Mouse (Mus musculus): ENCODE measurements at regions not wholly inside any gene's neighbourhood (a gene's known extent, or its start where the extent isn't known, plus 50 kb on each side); places are given as distances from the start of the nearest gene placed in this dataset.

DNA sequence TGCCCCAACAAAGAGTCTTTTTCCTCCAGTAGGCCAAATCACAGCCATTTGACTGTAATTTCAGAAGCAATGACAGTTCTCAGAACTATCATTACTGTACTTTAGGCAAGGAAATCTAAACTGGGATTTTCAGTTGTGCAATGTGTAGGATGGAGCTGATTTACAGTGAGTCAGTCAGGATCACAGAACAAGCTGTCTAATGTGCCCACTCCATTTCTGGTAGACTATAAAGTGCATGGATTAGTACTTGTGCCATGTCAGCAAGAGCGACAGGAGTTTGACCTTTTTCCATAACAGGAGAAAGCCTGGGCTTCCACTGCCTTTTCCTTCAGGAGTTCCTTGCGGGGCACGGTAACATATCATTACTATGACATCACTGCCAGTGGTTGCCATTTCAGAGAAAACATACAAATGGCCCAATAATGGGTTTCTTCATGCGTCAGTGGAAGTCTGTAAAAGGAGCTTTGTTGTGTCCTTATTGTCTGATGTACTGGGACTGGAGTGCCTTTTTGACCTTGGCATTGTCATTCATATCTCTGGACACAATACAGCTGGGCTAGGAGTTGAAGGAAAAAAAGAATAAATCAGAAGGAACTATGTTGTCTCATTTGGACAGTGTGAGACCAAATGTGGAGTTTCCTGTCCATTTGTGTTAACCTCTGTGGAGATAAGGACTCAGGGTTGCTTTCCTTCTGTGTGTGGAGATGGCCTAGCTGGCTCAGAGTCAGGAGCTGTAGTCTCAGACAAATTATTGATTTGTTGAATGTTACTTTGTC, 271.5 kb upstream of the BC052040 start:
- no peak for DNase-seq (ENCODE audit: low read depth, low spot score)

DNA sequence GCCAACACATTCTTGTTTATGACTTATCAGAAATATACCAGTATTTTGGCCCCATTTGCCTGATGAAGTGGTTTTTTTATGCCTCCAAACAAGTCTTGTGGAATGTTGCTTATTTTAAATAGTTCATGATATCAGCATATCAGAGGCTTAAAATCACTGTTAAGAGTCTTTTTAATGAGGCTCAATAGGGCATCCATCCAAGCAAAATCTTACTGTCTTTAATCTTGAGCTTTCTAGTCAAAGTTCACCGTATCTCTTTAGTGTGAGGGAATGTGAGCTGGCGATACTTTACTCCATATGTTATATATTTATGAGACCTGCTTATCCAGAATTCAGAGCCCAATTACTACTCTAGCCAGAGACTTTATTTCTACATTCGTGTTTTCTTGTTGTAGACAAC, 263.0 kb upstream of the BC052040 start:
- no peak for DNase-seq (ENCODE audit: low read depth, low spot score)

DNA sequence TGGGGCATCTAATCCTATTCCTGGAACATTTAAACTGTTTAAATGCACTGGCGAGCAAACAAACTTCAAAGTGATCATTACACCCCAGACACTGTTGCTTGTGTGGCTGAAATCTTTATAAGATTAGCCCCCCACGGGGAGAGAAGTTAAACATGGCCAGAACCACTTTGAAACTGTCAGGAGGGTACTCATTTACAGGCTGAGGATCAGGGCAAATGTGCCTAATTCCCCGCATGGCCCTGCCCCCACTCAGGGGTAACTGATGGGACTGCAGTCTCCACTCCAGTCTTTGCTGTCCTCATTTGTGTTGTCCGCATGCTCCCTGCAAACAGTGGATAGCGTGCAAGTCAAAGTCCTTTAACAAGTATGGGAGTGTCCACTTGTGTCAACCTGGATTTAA, 258.9 kb upstream of the BC052040 start:
- DNase-seq (ENCODE audit: low read depth, low spot score): no peak

DNA sequence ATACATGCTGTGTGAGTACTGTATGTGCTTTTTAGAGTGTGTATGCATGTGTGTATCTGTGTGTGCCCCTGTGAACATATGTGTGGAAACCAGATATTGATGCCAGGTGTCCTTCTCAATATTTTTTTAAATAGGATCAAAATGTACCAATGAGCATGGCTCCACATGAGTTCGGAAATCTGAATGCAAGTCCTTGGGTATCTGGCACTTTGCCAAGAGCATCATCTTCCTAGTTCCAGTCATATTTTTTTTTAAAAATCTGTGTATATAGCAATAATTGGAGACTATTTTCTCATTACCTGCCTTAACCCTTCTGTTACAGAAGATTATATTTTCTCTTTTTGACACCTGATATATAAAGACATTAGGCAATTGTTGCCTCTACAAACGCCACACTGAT, 255.0 kb upstream of the BC052040 start:
- no peak for DNase-seq (ENCODE audit: low read depth, low spot score)

DNA sequence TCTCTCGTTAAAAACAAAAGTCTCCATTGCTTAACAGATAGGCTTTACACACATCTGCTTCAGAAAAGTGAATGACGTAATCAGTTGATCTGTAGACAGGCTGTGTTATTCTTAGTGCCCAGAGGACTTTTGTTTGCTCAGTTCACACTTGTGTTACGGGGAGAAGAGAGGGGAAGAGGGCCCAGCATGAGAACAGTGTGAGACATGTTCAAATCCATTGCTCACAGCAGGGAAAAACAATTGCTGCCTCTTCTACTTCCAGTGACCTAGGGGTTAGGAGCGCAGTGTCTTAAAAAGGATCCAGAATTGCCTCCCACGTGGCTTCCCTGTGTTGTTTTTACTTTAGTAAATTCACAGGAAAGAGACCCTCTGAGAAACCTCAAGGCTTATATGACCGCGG, 243.3 kb upstream of the BC052040 start:
- no peak for DNase-seq (ENCODE audit: low read depth, low spot score)

GRCm38 (mm10) chr2:115339034-115339433, 242.5 kb upstream of the BC052040 start:
- no peak for DNase-seq (ENCODE audit: low read depth, low spot score)

- no peak for DNase-seq (ENCODE audit: low read depth, low spot score)
Measured at GRCm38 (mm10) chr2:115342360-115342759, 239.2 kb upstream of the BC052040 start.

DNA sequence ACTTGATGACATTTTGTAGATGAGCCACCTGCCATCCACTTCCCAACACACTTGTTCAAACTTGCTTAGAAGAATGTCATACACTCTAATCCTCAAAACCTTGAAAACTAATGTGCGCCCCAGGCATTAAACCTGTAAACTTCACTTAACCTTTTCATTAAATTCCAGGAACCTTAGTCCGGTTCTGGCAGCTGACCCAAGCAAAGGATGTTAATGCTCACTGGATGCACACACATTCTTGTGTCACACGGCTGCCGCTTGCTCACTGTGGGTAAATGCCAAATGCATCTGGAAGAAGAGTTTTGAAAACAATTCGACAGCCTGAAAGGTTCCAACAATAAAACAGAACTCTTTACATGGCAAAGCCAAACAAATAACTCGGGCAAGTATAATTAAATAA, 235.0 kb upstream of the BC052040 start:
- no peak for DNase-seq (ENCODE audit: low read depth, low spot score)

DNA sequence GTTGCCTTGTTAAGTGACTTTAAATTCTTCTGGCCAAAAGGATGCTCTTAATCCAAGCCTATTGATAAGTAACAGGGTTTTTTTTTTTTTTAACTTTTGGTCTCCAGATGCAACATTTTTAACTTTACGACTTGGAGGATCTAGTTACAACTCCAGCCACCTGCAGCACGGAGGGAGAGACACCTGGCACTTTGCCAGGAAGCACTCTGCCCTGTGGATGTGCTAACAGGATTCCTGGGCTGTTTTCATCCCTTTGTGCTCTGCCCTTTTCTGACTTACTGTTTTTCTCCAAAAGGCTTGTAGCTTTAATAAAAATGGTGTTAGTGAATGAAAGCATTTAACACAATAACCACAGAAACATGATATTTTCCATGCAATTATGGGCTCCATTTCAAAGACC, 233.3 kb upstream of the BC052040 start:
- no peak for DNase-seq (ENCODE audit: low read depth, low spot score)

DNA sequence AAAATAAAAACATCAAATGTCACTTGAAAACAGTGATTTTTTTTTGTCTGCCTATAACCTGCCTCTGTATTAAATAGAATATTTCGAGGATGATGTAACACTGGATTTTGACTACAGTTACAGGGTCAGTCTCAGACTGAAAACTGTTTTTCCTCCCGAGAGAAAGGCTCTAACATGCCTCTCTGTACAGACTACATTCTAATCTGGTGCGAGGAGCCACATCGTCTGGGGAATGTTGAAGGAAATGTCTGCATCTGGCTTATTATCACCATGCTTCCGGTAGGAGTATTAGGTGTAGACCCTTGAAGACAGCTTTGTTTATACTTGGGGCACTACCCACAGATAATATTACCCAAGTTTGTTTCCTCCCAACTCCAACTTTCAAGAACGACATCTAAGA, 210.4 kb upstream of the BC052040 start:
- DNase-seq (ENCODE audit: low read depth, low spot score): no peak

DNA sequence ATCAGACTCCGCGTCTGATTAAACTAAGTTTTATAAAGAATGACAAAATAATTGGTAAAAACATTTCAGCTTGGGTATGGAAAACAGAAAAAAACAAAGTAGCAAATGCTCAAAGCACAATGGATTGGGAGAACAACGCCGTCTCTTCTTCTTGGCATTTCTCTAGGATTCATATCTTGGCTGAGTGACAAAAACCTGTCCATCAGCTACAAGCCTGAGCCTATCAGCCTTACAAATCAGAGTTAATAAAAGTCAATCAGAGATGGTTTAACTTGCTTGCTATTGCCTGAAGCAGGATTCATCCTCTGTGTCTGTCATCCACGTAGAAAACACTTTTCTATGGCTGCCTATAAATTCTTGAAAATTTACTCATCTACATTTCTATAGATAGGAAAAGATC, 206.2 kb upstream of the BC052040 start:
- no peak for DNase-seq (ENCODE audit: low read depth, low spot score)

DNA sequence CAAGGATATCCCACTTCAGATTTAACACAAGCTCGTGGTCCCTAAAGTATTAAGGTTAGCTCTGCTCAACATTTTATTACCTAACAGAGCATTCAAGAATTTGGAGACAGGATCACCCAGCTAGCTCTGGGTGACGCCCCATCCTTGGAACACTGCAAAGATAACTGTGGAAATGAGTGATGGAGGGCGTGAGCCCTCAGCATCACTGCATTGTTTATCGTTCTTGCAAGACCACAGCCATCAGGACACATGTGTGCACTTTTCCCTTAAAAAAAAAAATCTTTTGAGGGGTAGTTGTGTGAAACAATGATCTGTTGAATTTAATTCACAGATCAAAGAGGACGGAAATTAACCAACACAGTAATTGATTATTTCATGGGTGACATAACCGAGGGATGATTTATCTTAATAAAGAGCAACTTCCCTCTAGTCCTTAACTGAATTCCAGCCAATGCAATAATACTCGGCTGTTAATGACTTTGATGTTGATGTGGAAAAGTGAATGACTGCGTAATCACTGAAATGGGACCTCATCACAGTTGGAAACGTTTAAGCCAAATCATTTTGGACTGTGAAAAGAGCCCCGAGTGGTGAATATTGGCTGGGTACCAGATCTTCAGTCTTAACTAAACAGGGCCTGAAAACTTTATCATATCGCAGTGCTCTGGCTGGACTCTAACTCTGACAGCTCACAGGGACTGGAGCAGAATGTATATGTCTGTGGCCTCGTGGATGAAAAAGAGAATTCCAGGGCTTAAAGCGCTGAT, 196.9 kb upstream of the BC052040 start:
- no peak for DNase-seq (ENCODE audit: low read depth, low spot score)

DNA sequence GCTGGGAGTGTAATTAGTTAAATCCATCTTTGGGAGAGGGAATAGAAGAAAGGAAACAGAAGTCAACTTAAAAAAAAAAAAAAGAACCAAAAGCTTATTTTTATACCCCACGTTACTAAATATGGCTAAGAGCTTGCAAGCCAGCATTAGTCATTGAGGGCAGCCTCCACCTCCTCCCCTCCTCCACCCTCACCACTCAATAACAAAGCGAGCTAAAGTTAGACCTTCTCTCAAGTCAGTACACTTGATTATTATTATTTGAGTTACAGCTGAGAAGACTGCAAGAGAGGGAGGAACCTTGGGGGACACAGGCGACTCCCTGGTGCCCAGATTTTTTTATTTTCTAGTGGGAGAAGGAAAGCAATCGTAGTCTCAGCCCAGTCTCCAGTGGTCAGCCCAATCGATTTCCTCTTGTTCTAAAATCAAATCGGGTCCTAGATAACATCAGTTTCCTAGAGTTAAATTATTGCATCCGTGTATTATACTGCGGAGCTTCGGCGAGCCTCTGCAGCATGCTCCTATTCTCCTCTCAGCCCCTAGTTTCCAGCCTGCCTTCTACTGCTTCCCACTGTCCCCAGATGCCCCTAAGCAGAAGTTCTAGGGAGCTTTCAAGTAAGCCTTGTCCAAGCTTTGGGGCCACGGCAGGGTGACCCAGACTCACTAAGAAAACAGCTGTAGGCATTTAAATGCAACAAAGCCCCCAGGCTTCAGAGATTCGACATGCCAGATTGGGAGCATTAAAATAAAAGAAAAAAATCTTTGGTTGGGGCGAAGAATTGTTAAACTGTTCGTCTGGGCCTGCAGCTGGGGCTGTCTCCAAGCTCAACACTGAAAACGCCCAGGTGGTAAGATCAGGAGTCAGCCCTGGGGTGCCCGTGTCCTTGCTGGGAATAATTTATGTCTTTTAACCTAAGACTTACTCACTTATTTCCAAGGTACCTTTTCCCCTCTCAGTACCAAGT, 196.0 kb upstream of the BC052040 start:
- no peak for DNase-seq (ENCODE audit: low read depth, low spot score)

- no peak for DNase-seq (ENCODE audit: low read depth, low spot score)
Measured at GRCm38 (mm10) chr2:115391575-115391974, 189.9 kb upstream of the BC052040 start.

DNA sequence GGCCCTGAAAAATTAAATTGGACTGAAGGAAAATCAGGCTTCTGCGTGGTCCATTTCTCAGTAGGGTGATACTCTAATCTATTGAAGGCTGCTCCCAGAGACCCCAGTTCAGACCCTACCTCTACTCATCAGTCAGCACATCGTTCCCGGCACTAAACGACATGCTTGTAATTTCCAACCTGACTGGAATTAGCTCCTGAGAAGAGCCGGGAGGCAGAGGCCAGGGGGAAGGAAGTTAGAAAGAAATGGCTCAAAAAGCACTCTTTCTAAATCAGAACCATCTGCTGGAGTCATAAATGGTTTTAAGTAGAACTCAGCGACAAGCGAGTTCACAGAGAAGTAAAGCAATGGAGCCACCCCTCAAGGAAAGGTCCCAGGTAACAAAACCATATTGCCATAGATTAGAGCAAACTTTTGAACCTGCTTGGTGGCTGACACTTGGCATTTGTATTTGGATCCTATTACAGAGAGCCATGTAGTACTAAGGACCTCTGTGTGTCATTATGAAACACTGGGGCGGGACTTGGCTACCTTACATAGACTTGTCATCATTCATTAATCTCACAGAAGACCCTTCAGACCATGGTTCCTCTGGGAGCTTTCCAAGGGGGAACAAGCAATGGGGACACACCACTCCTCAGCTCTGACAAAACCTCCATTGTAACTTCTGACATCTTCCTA, 189.3 kb upstream of the BC052040 start:
- DNase-seq (ENCODE audit: low read depth, low spot score): no peak

GRCm38 (mm10) chr2:115394091-115394490, 187.4 kb upstream of the BC052040 start:
- no peak for DNase-seq (ENCODE audit: low read depth, low spot score)

GRCm38 (mm10) chr2:115398550-115398949, 183.0 kb upstream of the BC052040 start:
- no peak for DNase-seq (ENCODE audit: low read depth, low spot score)

- DNase-seq (ENCODE audit: low read depth, low spot score): no peak
Measured at GRCm38 (mm10) chr2:115399107-115399740, 182.3 kb upstream of the BC052040 start.

DNA sequence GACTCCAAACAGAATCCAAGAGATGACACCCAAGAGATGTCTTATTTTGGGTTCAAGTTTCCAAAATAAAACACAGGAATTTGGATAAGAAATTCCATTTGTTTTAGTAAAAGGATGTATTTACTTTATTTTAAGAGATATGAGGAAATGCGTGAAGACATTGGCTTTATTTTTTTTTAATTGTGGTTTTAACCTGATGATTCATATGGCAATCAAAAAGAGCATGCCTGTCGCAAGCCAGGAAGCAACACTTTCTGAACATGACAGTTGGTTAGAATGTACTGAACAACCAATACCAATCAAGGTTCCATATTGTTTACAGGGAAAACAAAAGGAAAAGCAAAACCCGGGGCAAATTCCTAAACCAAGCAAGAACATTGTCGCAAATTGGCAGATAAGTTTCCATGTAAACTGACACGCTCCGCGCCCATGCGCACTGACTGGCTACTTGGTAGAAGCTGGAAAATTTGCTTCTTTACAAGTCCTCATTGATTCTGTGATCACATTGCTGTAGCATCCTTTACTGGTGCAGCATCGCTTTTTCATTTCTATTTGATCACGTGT, 181.4 kb upstream of the BC052040 start:
- no peak for DNase-seq (ENCODE audit: low read depth, low spot score)

DNA sequence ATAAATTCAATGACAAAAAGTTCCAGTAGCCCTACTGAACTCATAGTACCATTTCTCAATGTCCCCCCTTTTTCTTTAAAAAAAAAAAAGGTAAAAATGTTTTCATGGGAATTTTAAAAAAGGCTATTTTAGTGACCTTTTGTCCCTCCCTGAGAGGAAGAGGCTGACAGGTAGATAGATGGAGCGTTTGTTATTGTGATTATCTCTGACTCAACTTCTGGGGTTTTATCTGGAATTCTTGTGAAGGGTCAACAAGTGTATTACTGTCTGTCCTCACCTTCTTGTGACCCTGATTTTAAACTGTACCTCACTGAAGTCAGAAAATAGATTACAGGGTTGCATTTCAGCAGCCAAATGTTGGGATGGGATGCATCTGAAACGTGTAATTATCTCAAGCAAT, 179.3 kb upstream of the BC052040 start:
- no peak for DNase-seq (ENCODE audit: low read depth, low spot score)

GRCm38 (mm10) chr2:115432476-115432875, 149.0 kb upstream of the BC052040 start:
- DNase-seq (ENCODE audit: low read depth, low spot score): no peak
